Mouse (Mus musculus): ENCODE measurements around the gene Pbxip1. TPM values are rescaled to one million over a fixed set of nuclear protein-coding genes. Genes with fewer than 3 reads are reported as not detected.
A peak's percentile ranks its signal among the peaks of the same experiment; 100 is the strongest.

Gene Pbxip1
- polyA plus RNA-seq, 1 experiment from 2014 or later, result 20.4 TPM

GRCm38 (mm10) chr3:89411490-89412393 lies 24.8 kb upstream of the Pbxip1 start, which contains the start of gene Flad1:
Gene Flad1, minus strand, starts transcription at chr3:89411870.
- Histone ChIP-seq H3K4me3 (peak within 1 kb of the TSS; percentile 47), H3K9me3 (no peaks in the 10 kb centered on the region), H3K27me3 (no peaks in the 10 kb centered on the region), H3K27ac (peak within 1 kb of the TSS; percentile 78), H3K4me2 (peak within 1 kb of the TSS; percentile 69), H3K36me3 (peaks cover 46% of the 10 kb centered on the region), H3K4me1 (replicated peaks) (peaks cover 34% of the 10 kb centered on the region), H3K9ac (peak within 1 kb of the TSS; percentile 72)
- WGBS, result 8% methylated on average over 28 of the region's 28 CpGs
- ATAC-seq (ENCODE audit: low FRiP score), result peak; percentile 100

DNA sequence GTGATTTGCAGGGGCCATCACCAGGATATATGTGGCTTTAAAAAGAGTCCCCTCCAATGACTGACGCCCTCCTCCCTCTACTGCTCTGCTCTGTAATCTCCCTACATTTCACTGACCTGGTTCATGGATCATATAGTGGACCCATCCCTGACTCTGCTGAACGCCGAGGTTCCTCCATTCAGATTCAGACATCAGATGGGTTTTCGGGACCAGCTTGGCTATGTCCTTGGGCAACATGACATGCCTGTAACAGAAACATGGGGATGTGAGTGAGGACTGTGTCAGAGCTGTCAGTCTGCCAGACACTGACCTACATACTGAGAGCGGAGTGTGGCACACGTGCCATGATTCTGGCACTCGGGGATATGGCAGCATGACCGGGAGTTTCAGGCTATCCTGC lies 20.3 kb upstream of the Pbxip1 start:
- Histone ChIP-seq H3K36me3 (peaks cover 23% of the 10 kb centered on the region), H3K27me3 (no peaks in the 10 kb centered on the region), H3K4me2 (no peak overlapping the region), H3K27ac (no peak overlapping the region), H3K9me3 (no peaks in the 10 kb centered on the region), H3K4me3 (no peak overlapping the region), H3K4me1 (replicated peaks) (peaks cover 36% of the 10 kb centered on the region), H3K9ac (no peak overlapping the region)
- ATAC-seq (ENCODE audit: low FRiP score), result no peak
- 97% methylated on average over 8 of the region's 8 CpGs for WGBS

DNA sequence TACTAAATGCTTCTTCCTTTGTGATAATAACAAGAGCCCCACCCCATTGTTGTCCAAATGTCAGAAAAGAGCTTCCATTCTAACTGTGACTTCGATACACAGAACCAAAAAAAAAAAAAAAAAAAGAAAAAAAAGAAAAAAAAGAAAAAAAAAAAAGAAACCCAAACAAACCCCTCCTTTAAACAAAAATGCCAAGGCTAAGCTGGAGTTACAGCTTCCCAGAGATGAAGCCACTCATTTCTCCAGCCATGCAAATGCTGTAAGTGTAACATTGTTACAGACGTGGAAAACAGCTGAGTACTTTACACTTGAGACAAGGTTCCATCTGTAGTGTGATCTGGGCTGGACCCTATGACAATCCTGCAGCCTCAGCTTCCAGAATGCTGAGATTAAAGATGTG lies 19.4 kb upstream of the Pbxip1 start:
- peak overlapping the region; percentile 54 for H3K4me3 ChIP-seq
- peak overlapping the region; percentile 82 for H3K4me2 ChIP-seq
- no peaks in the 10 kb centered on the region for H3K27me3 ChIP-seq
- peak overlapping the region; percentile 45; the same call in 1 of the 2 replicates for H3K27ac ChIP-seq
- H3K36me3 ChIP-seq, result peaks cover 23% of the 10 kb centered on the region
- 34% methylated on average over 2 of the region's 2 CpGs for WGBS
- no peaks in the 10 kb centered on the region for H3K9me3 ChIP-seq
- peak overlapping the region; percentile 68 for H3K9ac ChIP-seq
- H3K4me1 ChIP-seq (replicated peaks), result peaks cover 43% of the 10 kb centered on the region
- no peak for ATAC-seq (ENCODE audit: low FRiP score)

DNA sequence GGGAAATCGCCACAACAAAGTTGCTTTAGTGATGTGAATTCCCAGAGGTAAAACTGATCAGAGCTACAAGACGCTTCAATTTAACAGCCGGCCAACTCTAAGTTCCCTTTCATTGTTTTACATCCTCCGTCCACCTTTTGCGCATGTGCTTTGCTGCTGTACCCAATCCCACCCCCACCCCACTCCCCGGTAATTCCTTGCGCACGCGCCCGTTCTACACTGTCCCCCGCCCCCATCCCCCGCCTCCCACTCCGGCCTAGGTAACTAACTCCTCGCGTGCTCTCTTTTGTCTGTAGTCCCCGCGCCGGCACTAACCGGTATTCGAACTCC lies 18.7 kb upstream of the Pbxip1 start:
- Histone ChIP-seq H3K4me1 (replicated peaks) (peaks cover 43% of the 10 kb centered on the region), H3K4me3 (peak overlapping the region; percentile 54), H3K9me3 (no peaks in the 10 kb centered on the region), H3K27me3 (no peaks in the 10 kb centered on the region), H3K36me3 (peaks cover 23% of the 10 kb centered on the region), H3K4me2 (peak overlapping the region; percentile 82), H3K9ac (peak overlapping the region; percentile 68), H3K27ac (peak overlapping the region; percentile 45)
- under 1% methylated on average over 20 of the region's 20 CpGs for WGBS
- ATAC-seq (ENCODE audit: low FRiP score), result peak; percentile 52

DNA sequence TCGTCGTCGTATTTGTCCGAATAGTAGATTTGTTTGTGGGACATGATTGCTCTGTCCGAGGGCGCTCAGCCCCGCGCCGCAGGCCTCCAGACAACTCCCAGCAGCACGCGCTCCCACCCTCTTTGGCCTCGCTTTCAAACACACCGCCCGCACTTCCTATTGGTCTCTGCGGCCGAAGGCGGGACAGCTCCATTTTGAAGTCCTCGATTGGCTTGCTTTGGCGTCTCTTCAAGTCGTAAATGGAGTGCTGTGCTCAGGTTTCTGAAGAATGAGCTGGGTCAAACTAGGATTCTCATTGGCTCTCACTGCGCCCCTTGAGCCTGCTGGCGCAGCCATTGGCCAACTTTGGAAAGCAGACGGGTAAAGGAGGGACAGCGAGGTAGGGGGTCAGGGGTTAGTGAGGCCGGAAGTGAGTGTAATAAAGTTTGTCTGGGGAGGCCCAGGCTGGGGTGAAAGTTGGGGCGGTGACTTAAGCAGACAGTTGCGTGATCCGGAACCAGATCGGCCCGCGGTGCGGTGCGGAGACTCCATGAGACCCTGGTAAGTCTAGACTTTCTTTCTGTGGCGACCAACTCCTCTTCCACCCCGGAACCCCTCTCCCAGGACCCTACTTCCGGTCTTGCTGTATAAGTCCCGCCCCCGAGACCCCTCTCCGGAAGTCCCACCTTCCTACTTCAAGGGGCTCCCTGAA lies 18.2 kb upstream of the Pbxip1 start, which contains the start of the genes Cks1b and Shc1:
Cks1b (minus strand) TSS at position 214 of the 691 bp plus-strand sequence.
Shc1 (plus strand) TSS at position 274 of the 691 bp plus-strand sequence.
- H3K4me2 ChIP-seq, result peak within 1 kb of the TSS; percentile 82
- H3K27ac ChIP-seq, result peak within 1 kb of the TSS; percentile 87
- peak within 1 kb of the TSS; percentile 54 for H3K4me3 ChIP-seq
- ATAC-seq (ENCODE audit: low FRiP score), result peak; percentile 97
- H3K27me3 ChIP-seq, result no peaks in the 10 kb centered on the region
- H3K4me1 ChIP-seq (replicated peaks), result peaks cover 43% of the 10 kb centered on the region
- H3K36me3 ChIP-seq, result peaks cover 23% of the 10 kb centered on the region
- no peaks in the 10 kb centered on the region for H3K9me3 ChIP-seq
- WGBS, result under 1% methylated on average over 39 of the region's 39 CpGs
- H3K9ac ChIP-seq, result peak within 1 kb of the TSS; percentile 68

DNA sequence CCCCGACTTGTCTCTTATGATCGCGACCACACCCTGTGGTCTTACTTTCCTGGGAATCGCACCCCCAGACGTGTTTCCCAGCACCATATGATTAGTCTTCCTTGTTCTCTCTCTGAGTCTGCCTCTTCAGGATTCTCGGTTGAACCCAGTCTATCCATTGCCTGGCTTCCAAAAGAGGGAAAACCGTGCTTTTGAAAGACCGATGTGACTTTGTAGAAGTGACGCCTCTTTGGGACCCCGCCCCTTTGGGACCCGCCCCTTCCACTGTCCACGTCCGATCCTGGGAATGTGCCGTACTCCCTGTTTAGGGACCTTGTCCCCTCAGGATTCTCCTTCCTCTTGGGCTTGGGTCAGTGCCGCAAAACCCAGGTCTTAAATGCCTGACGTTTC lies 17.6 kb upstream of the Pbxip1 start:
- Histone ChIP-seq H3K27ac (peak overlapping the region; percentile 87), H3K36me3 (peaks cover 22% of the 10 kb centered on the region), H3K27me3 (no peaks in the 10 kb centered on the region), H3K4me1 (replicated peaks) (peaks cover 43% of the 10 kb centered on the region), H3K4me2 (peak overlapping the region; percentile 82), H3K9me3 (no peaks in the 10 kb centered on the region), H3K4me3 (peak overlapping the region; percentile 54), H3K9ac (peak overlapping the region; percentile 68)
- peak; percentile 18; the same call in 1 of the 2 replicates for ATAC-seq (ENCODE audit: low FRiP score)
- 0% methylated on average over 16 of the region's 16 CpGs for WGBS

DNA sequence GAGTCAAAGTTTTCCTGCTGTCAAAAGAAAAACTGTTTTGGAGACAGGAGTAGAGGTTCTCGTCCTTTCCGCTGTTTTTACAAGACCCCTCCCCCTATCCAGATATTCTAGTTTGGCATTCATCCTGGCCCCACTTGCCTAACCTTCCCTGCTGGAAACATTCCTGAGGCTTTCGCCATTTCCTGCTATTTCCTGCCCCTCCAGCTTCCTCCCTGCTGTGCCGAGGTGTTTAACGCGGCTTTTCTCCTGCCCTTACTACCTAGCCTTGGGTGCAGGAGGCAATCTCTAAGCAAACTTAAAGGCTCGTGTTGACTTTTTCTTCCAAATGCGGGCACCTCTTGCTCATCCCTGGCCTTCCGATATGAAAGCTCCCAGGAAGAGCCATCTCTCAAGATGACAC lies 16.9 kb upstream of the Pbxip1 start:
- no peak for ATAC-seq (ENCODE audit: low FRiP score)
- Histone ChIP-seq H3K9ac (peak overlapping the region; percentile 68), H3K27me3 (no peaks in the 10 kb centered on the region), H3K27ac (peak overlapping the region; percentile 87), H3K36me3 (peaks cover 18% of the 10 kb centered on the region), H3K4me1 (replicated peaks) (peaks cover 43% of the 10 kb centered on the region), H3K4me3 (peak overlapping the region; percentile 54), H3K4me2 (peak overlapping the region; percentile 82), H3K9me3 (no peaks in the 10 kb centered on the region)
- WGBS, result 4% methylated on average over 9 of the region's 9 CpGs

DNA sequence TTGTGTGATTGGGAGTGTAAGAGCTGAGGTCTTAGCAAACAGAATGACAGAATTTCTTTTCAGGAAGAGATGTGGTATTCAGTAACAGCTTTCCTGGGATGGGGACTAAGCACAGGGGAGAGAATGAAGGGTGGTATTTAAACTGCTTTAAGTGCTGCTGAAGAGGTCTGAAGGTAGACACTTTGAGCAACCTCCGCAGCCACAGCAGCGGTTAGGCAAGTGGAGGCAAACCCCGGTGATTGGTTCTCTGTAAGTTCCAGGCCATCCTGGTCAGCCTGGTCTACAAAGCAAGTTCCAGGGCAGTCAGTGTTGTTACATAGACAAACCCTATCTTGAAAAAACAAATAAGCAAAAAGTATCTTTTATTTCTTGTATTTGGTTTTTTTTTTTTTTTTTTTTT lies 16.5 kb upstream of the Pbxip1 start:
- H3K27me3 ChIP-seq, result no peaks in the 10 kb centered on the region
- H3K9ac ChIP-seq, result peak overlapping the region; percentile 68
- no peak for ATAC-seq (ENCODE audit: low FRiP score)
- peaks cover 16% of the 10 kb centered on the region for H3K36me3 ChIP-seq
- peak overlapping the region; percentile 54 for H3K4me3 ChIP-seq
- WGBS, result 45% methylated on average over 3 of the region's 3 CpGs
- peaks cover 43% of the 10 kb centered on the region for H3K4me1 ChIP-seq (replicated peaks)
- H3K27ac ChIP-seq, result peak overlapping the region; percentile 87
- H3K4me2 ChIP-seq, result peak overlapping the region; percentile 82
- H3K9me3 ChIP-seq, result no peaks in the 10 kb centered on the region

DNA sequence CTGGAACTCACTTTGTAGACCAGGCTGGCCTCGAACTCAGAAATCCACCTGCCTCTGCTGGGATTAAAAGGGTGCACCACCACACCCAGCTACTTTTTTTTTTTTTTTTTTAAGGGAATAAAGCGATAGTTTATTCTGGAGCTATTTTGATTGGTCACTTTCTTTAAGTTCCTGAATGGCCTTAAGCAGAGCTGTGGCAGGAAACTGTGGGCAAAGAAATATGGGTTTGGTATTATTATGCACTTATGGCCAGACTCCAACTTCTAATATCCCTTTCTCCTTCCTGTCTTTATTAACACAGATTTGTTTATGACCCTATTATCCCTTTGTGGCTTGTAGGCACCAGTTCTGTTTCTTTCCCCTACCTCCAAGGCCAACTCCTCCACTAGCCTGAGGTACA lies 16.1 kb upstream of the Pbxip1 start:
- peaks cover 13% of the 10 kb centered on the region for H3K36me3 ChIP-seq
- H3K4me1 ChIP-seq (replicated peaks), result peaks cover 43% of the 10 kb centered on the region
- H3K9ac ChIP-seq, result no peak overlapping the region; the same call in 1 of the 2 replicates
- WGBS, result 66% methylated on average over 2 of the region's 2 CpGs
- H3K27ac ChIP-seq, result peak overlapping the region; percentile 71; the same call in 1 of the 2 replicates
- H3K4me3 ChIP-seq, result no peak overlapping the region; the same call in 1 of the 2 replicates
- no peaks in the 10 kb centered on the region for H3K27me3 ChIP-seq
- peak overlapping the region; percentile 61; the same call in 1 of the 2 replicates for H3K4me2 ChIP-seq
- no peaks in the 10 kb centered on the region for H3K9me3 ChIP-seq
- ATAC-seq (ENCODE audit: low FRiP score), result no peak

GRCm38 (mm10) chr3:89421002-89421774 lies 15.3 kb upstream of the Pbxip1 start:
- Histone ChIP-seq H3K27me3 (no peaks in the 10 kb centered on the region), H3K9me3 (no peaks in the 10 kb centered on the region), H3K9ac (peak overlapping the region; percentile 72), H3K36me3 (peaks cover 6% of the 10 kb centered on the region; the same call in 1 of the 2 replicates), H3K4me1 (replicated peaks) (peaks cover 43% of the 10 kb centered on the region), H3K4me3 (peak overlapping the region; percentile 38), H3K27ac (peak overlapping the region; percentile 73), H3K4me2 (peak overlapping the region; percentile 61)
- WGBS, result 3% methylated on average over 11 of the region's 11 CpGs
- ATAC-seq (ENCODE audit: low FRiP score), result peak; percentile 47

DNA sequence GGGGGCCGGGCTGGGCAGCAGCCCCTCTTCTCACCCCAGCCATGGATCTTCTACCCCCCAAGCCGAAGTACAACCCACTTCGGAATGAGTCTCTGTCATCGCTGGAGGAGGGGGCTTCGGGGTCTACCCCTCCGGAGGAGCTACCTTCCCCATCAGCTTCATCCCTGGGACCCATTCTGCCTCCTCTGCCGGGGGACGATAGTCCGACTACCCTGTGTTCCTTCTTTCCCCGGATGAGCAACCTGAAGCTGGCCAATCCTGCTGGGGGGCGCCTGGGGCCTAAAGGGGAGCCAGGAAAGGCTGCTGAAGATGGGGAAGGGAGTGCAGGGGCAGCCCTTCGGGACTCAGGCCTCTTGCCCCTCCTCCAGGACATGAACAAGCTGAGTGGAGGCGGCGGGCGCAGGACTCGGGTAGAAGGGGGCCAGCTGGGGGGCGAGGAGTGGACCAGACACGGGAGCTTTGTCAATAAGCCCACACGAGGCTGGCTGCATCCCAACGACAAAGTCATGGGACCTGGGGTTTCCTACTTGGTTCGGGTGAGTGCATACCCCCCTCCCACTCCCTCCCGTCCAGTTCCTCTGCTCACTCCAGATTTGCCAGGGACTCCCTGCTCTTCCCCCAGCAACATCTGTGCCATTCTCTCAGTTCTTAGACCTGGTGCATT lies 14.6 kb upstream of the Pbxip1 start:
- Histone ChIP-seq H3K9ac (peak overlapping the region; percentile 72), H3K9me3 (no peaks in the 10 kb centered on the region), H3K27me3 (no peaks in the 10 kb centered on the region), H3K36me3 (peaks cover 13% of the 10 kb centered on the region), H3K4me2 (peak overlapping the region; percentile 61), H3K27ac (peak overlapping the region; percentile 73), H3K4me3 (peak overlapping the region; percentile 38), H3K4me1 (replicated peaks) (peaks cover 40% of the 10 kb centered on the region)
- 10% methylated on average over 21 of the region's 22 CpGs for WGBS
- ATAC-seq (ENCODE audit: low FRiP score), result no peak
